Mouse (Mus musculus) ES-Bruce4 (cell line): ENCODE data around the gene Olfr680-ps1. TPM values are rescaled to one million over a fixed set of nuclear protein-coding genes. Genes with fewer than 3 reads are reported as not detected.
"Not testable (repeated sequence)": the region's sequence is repeated elsewhere in the genome, so short reads cannot be mapped to it uniquely, and the experiment has no call there.

Experiments
- H3K27ac ChIP-seq: 2 replicates; pipeline ENCODE4 v1.5.1; 2012; ENCODE audit warnings: low read length, inconsistent platforms; ENCODE audit not compliant: insufficient read depth
- H3K27me3 ChIP-seq: 2 replicates; pipeline ENCODE4 v1.6.1; 2012; ENCODE audit warnings: mild to moderate bottlenecking, low read length, inconsistent platforms; ENCODE audit not compliant: control insufficient read depth, poor library complexity, insufficient read depth, severe bottlenecking
- H3K36me3 ChIP-seq: 2 replicates; pipeline ENCODE4 v1.6.1; 2012; ENCODE audit warnings: inconsistent platforms, mild to moderate bottlenecking, low read length, moderate library complexity; ENCODE audit not compliant: control insufficient read depth, poor library complexity, insufficient read depth, severe bottlenecking
- H3K4me1 ChIP-seq: one replicate; pipeline ENCODE4 v1.8.1; 2011; ENCODE audit warnings: low read length; ENCODE audit not compliant: control insufficient read depth, insufficient read depth
- H3K4me3 ChIP-seq: 2 replicates; pipeline ENCODE4 v1.5.1; 2011; ENCODE audit warnings: low read depth, mild to moderate bottlenecking, low read length
- H3K9ac ChIP-seq: 2 replicates; pipeline ENCODE4 v1.6.1; 2012; ENCODE audit warnings: low read depth, mild to moderate bottlenecking, inconsistent platforms; ENCODE audit not compliant: poor library complexity, severe bottlenecking
- H3K9me3 ChIP-seq: replicated peaks from 2 replicates; pipeline ENCODE4 v1.6.1; 2012; ENCODE audit warnings: mild to moderate bottlenecking, low read length, inconsistent platforms; ENCODE audit not compliant: control insufficient read depth, poor library complexity, insufficient read depth, severe bottlenecking
- CTCF ChIP-seq: IDR thresholded peaks from one replicate; pipeline ENCODE4 v1.8.1; 2011; ENCODE audit warnings: low read depth, low read length
- EP300 ChIP-seq: IDR thresholded peaks from 2 replicates; pipeline ENCODE4 v1.6.1; 2011; ENCODE audit warnings: low read depth, low read length; ENCODE audit not compliant: insufficient read depth
- POLR2A ChIP-seq: IDR thresholded peaks from one replicate; pipeline ENCODE4 v1.8.1; 2011; ENCODE audit warnings: low read length; ENCODE audit not compliant: insufficient read depth
- polyA plus RNA-seq: library from polyadenylated mRNA; stranded (reverse); fragments of >200 nt; gene quantifications from 2 replicates; pipeline ENCODE4 v1.2.4, GENCODE M21; 2011; ENCODE audit warnings: low read depth; ENCODE audit not compliant: missing spikeins, insufficient read depth, insufficient read length

The Olfr680-ps1 gene
- not detected in 2 replicates for polyA plus RNA-seq

DNA sequence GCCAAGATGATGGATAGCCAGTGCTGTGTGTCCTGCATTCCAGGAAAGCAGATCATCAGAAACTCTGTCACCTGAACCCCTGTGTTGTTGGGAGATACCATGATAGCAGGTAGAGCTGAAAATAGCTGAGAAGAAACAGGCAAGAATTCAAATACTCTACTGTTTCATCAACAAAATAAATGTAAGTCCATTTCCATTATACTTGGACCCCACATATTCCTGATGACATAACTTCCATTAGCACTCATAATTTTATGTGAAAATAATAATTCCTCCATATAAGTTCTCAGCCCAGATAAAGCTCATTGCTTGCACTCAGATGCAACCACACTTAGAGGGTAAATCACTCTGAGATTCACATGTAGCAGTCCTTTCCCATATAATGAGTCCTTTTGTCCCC, at the start of gene Olfr680-ps1:
Olfr680-ps1 (minus strand) TSS at position 101 of the 400 bp plus-strand sequence.
- H3K36me3 ChIP-seq, H3K4me3 ChIP-seq, H3K4me1 ChIP-seq, H3K9me3 ChIP-seq, H3K27me3 ChIP-seq, H3K9ac ChIP-seq, H3K27ac ChIP-seq: not testable (repeated sequence)

DNA sequence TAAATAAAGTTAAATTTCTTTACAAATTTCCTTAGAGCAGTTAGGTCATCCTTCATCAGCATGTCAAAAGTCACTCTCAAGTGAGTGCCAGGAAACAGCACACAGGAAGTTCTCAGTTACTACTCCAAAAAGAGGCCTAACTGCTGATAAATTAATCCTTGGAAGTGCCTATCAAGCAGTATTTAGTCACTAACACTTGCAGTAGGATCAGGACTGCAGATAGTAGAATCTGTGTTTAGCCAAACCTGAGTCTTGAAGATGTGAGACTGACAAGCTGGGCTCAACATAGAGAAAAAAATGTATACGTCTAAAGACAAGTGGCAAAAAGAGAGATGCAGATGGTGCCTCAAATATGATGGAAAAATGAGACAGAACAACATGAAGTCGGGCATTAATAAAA, 48.7 kb upstream of the Olfr680-ps1 start:
- TF ChIP-seq POLR2A (no peak), EP300 (no peak), CTCF (no peak)
- no peaks in the 10 kb centered on the region for H3K27me3 ChIP-seq
- H3K36me3 ChIP-seq = no peaks in the 10 kb centered on the region
- no peaks in the 10 kb centered on the region for H3K9me3 ChIP-seq
- no peak overlapping the region for H3K9ac ChIP-seq
- H3K27ac ChIP-seq = no peak overlapping the region
- H3K4me1 ChIP-seq = no peaks in the 10 kb centered on the region
- H3K4me3 ChIP-seq = no peak overlapping the region

DNA sequence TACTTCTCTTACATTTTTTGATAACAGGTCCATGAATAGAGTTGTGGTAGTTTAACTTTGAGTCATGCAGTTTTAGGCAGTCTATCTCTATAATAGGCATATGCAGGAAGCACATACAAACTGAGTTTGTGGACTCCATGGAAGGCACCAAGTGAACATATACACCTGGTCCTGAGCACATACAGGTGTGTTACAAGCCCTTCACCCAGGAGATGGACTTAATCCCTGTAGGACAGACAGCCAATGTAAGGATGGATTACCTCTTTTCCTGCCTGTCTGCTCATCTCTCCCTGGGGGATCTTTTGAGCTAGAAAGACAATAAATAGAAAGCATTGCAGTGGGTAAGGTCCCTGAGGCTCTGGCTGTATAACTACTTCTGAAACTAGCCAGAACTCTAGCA, 23.9 kb upstream of the Olfr680-ps1 start, which contains the start of gene Olfr681:
Olfr681 (plus strand) TSS at position 301 of the 400 bp plus-strand sequence.
- no peak within 1 kb of the TSS for H3K9ac ChIP-seq
- no peaks in the 10 kb centered on the region for H3K4me1 ChIP-seq
- H3K4me3 ChIP-seq = no peak within 1 kb of the TSS
- no peaks in the 10 kb centered on the region for H3K9me3 ChIP-seq
- no peaks in the 10 kb centered on the region for H3K27me3 ChIP-seq
- no peak within 1 kb of the TSS for H3K27ac ChIP-seq
- H3K36me3 ChIP-seq = no peaks in the 10 kb centered on the region
- TF ChIP-seq EP300 = no peak
- no peak for TF ChIP-seq CTCF
- TF ChIP-seq POLR2A = no peak

DNA sequence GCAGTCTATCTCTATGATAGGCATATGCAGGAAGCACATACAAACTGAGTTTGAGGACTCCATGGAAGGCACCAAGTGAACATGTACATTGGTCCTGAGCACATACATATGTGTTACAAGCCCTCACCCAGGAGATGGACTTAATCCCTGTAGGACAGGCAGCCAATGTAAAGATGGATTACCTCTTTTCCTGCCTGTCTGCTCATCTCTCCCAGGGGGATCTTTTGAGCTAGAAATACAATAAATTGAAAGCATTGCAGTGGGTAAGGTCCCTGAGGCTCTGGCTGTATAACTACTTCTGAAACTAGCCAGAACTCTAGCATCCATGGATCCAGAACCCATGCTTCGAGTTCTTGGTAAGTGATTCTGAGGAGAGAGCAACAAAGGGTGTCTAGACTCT, 11.7 kb downstream of the Olfr680-ps1 start, which contains the start of gene Olfr679:
Olfr679 (plus strand) TSS at position 301 of the 400 bp plus-strand sequence.
- Histone ChIP-seq H3K27ac (no peak within 1 kb of the TSS), H3K4me1 (no peaks in the 10 kb centered on the region), H3K9ac (no peak within 1 kb of the TSS), H3K36me3 (no peaks in the 10 kb centered on the region), H3K4me3 (no peak within 1 kb of the TSS), H3K27me3 (no peaks in the 10 kb centered on the region), H3K9me3 (no peaks in the 10 kb centered on the region)
- no peak for TF ChIP-seq EP300
- no peak for TF ChIP-seq CTCF
- no peak for TF ChIP-seq POLR2A

GRCm38 (mm10) chr7:105064175-105064574, 28.4 kb downstream of the Olfr680-ps1 start, which contains the start of gene Olfr678:
Olfr678 (plus strand) TSS chr7:105064475.
- Histone ChIP-seq H3K27ac (no peak within 1 kb of the TSS), H3K4me1 (no peaks in the 10 kb centered on the region), H3K4me3 (no peak within 1 kb of the TSS), H3K27me3 (no peaks in the 10 kb centered on the region; the same call in 1 of the 2 replicates), H3K9ac (no peak within 1 kb of the TSS), H3K9me3 (no peaks in the 10 kb centered on the region), H3K36me3 (no peaks in the 10 kb centered on the region)
- TF ChIP-seq CTCF = no peak
- TF ChIP-seq EP300 = no peak
- no peak for TF ChIP-seq POLR2A

- Histone ChIP-seq H3K27me3 (no peaks in the 10 kb centered on the region), H3K9ac (no peak overlapping the region), H3K36me3 (no peaks in the 10 kb centered on the region), H3K9me3 (no peaks in the 10 kb centered on the region), H3K4me3 (no peak overlapping the region), H3K4me1 (no peaks in the 10 kb centered on the region), H3K27ac (no peak overlapping the region)
- TF ChIP-seq CTCF (no peak), EP300 (no peak), POLR2A (no peak)
These were observed 33.7 kb downstream of the Olfr680-ps1 start for GRCm38 (mm10) chr7:105058951-105059350.

Other genes starting within 250 kb of the Olfr680-ps1 start
- 0.29 TPM in 1 of 2 replicates, not detected in the other for gene Usp17la, start 235.8 kb downstream of the Olfr680-ps1 start, polyA plus RNA-seq
- gene Olfr665, start 214.8 kb downstream of the Olfr680-ps1 start, polyA plus RNA-seq = not detected in 2 replicates
- not detected in 2 replicates for gene Olfr666, start 196.9 kb downstream of the Olfr680-ps1 start, polyA plus RNA-seq
- not detected in 2 replicates for gene Olfr667, start 171.3 kb downstream of the Olfr680-ps1 start, polyA plus RNA-seq
- gene Olfr668, start 164.8 kb downstream of the Olfr680-ps1 start, polyA plus RNA-seq = not detected in 2 replicates
- gene Olfr669, start 158.6 kb downstream of the Olfr680-ps1 start, polyA plus RNA-seq = not detected in 2 replicates
- gene Olfr670, start 130.2 kb downstream of the Olfr680-ps1 start, polyA plus RNA-seq = not detected in 2 replicates
- gene Olfr671, start 113.7 kb downstream of the Olfr680-ps1 start, polyA plus RNA-seq = not detected in 2 replicates
- gene Olfr672, start 90.8 kb downstream of the Olfr680-ps1 start, polyA plus RNA-seq = not detected in 2 replicates
- not detected in 2 replicates for gene Olfr675, start 64.4 kb downstream of the Olfr680-ps1 start, polyA plus RNA-seq
- not detected in 2 replicates for gene Olfr676, start 60.1 kb downstream of the Olfr680-ps1 start, polyA plus RNA-seq
- not detected in 2 replicates for gene Olfr677, start 41.4 kb downstream of the Olfr680-ps1 start, polyA plus RNA-seq
- gene Olfr678, start 28.3 kb downstream of the Olfr680-ps1 start, polyA plus RNA-seq = not detected in 2 replicates
- gene Olfr679, start 11.6 kb downstream of the Olfr680-ps1 start, polyA plus RNA-seq = not detected in 2 replicates
- gene Olfr681, start 24.0 kb upstream of the Olfr680-ps1 start, polyA plus RNA-seq = not detected in 2 replicates
- not detected in 2 replicates for gene Olfr683, start 54.2 kb upstream of the Olfr680-ps1 start, polyA plus RNA-seq
- not detected in 2 replicates for gene Olfr684, start 70.8 kb upstream of the Olfr680-ps1 start, polyA plus RNA-seq
- gene Olfr685, start 93.2 kb upstream of the Olfr680-ps1 start, polyA plus RNA-seq = not detected in 2 replicates
- gene Olfr686, start 114.7 kb upstream of the Olfr680-ps1 start, polyA plus RNA-seq = not detected in 2 replicates
- gene Olfr688, start 195.3 kb upstream of the Olfr680-ps1 start, polyA plus RNA-seq = not detected in 2 replicates
- gene Olfr689, start 218.3 kb upstream of the Olfr680-ps1 start, polyA plus RNA-seq = not detected in 2 replicates
- 0.62 TPM in 1 of 2 replicates, not detected in the other for gene Olfr690, start 241.3 kb upstream of the Olfr680-ps1 start, polyA plus RNA-seq
- 0.85 TPM in 1 of 2 replicates, not detected in the other for gene Olfr691, start 249.5 kb upstream of the Olfr680-ps1 start, polyA plus RNA-seq